Mouse (Mus musculus) kidney, adult 2 months (tissue): Measurements from ENCODE around the gene Doc2a. TPM values are rescaled to one million over a fixed set of nuclear protein-coding genes. Genes with fewer than 3 reads are reported as not detected.
A peak's percentile ranks its signal among the peaks of the same experiment; 100 is the strongest.

Experiments used
- DNase-seq: peaks from one replicate; pipeline ENCODE4 v3.0.0; 2021
- H3K27ac ChIP-seq: fragments of 200-500 bp; 2 replicates; pipeline ENCODE4 v1.5.1; 2012; ENCODE audit warnings: low read depth, low read length, control low read depth, inconsistent platforms; ENCODE audit not compliant: insufficient read depth
- H3K27me3 ChIP-seq: fragments of 200-500 bp; replicated peaks from 2 replicates; pipeline ENCODE4 v1.6.1; 2012; ENCODE audit warnings: mild to moderate bottlenecking, moderate library complexity, low read length, inconsistent platforms; ENCODE audit not compliant: control insufficient read depth, insufficient read depth
- H3K36me3 ChIP-seq: fragments of 200-500 bp; 2 replicates; pipeline ENCODE4 v1.6.1; 2012; ENCODE audit warnings: mild to moderate bottlenecking, moderate library complexity, low read length, inconsistent platforms; ENCODE audit not compliant: control insufficient read depth, insufficient read depth
- H3K4me1 ChIP-seq: fragments of 200-500 bp; 2 replicates; pipeline ENCODE4 v1.6.1; 2011; ENCODE audit warnings: low read length; ENCODE audit not compliant: control insufficient read depth, insufficient read depth
- H3K4me3 ChIP-seq: fragments of 200-500 bp; 2 replicates; pipeline ENCODE4 v1.5.1; 2011; ENCODE audit warnings: mild to moderate bottlenecking, low read depth, low read length, control low read depth; ENCODE audit not compliant: insufficient read depth
- CTCF ChIP-seq: fragments of 200-500 bp; conservative IDR thresholded peaks from 2 replicates; pipeline ENCODE4 v1.5.1; 2011; ENCODE audit warnings: low read depth, mild to moderate bottlenecking, control low read depth, low read length, moderate library complexity, mixed read lengths; ENCODE audit not compliant: insufficient read depth, insufficient read length
- POLR2A ChIP-seq: fragments of 200-500 bp; IDR thresholded peaks from one replicate; pipeline ENCODE4 v1.6.1; 2011; ENCODE audit warnings: low read depth, low read length, control low read depth
- WGBS: fragments of 180-500 bp; shearing (Covaris S2); methylation state at CpG from one replicate; pipeline ENCODE4 v1.1.7; 2018; 5-methylcytosine and 5-hydroxymethylcytosine counted together
- polyA plus RNA-seq: library from polyadenylated mRNA; depleted of rRNA; stranded (reverse); fragments of >200 nt; gene quantifications from 2 replicates; pipeline ENCODE4 v1.2.3, GENCODE M21; 2012

Doc2a gene
- polyA plus RNA-seq, 1 experiment, result 0.33 TPM

DNA sequence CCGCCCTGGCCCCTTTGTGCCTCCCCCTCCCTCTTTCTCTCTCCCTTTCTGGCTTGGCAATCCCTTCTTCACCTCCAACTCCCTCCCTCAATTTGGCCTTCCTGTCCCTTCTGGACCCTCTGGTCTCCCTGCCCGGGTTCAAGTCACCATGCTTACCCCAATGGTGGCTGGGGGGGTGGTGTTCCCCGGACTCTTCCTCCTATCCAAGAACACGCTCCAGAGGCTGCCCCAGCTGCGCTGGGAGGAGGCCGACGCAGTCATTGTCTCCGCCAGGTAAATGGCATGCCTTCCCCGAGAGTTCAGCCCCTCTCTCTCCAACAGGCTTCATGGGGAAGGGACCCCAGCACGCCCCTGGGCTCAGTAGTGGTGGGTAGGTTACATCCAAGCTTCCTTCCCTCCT lies 23.3 kb upstream of the Doc2a start:
- DNase-seq, result no peak
- no peaks in the 10 kb centered on the region for H3K4me1 ChIP-seq
- 34% methylated on average over 10 of the region's 10 CpGs for WGBS
- no peaks in the 10 kb centered on the region for H3K36me3 ChIP-seq
- H3K27me3 ChIP-seq, result no peaks in the 10 kb centered on the region
- no peak for TF ChIP-seq POLR2A
- TF ChIP-seq CTCF, result no peak
- no peak overlapping the region for H3K27ac ChIP-seq
- no peak overlapping the region for H3K4me3 ChIP-seq

DNA sequence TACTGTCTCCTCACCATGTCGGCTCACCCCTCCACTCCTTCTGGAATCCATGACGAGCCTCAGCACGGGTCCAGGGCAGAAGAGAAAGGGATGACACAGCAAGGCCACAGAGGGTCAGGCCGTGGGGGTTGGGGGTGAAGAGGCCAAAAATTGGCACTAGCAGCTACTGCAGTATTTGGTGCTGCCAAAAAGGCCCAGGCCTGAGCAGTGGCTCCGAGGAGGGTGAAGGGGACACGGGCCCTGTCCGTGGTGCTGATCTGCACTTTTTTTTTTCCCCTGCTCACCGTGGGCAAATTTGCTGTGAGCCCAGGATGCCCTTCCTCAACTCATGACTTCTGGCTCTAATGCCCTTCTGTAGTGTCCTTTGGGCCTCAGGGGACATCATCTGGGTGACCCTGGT lies 21.8 kb upstream of the Doc2a start:
- no peak for TF ChIP-seq POLR2A
- no peak for TF ChIP-seq CTCF
- H3K27ac ChIP-seq, result no peak overlapping the region
- H3K4me3 ChIP-seq, result no peak overlapping the region
- WGBS, result 28% methylated on average over 8 of the region's 8 CpGs
- no peaks in the 10 kb centered on the region for H3K36me3 ChIP-seq
- no peaks in the 10 kb centered on the region for H3K27me3 ChIP-seq
- H3K4me1 ChIP-seq, result no peaks in the 10 kb centered on the region
- no peak for DNase-seq

DNA sequence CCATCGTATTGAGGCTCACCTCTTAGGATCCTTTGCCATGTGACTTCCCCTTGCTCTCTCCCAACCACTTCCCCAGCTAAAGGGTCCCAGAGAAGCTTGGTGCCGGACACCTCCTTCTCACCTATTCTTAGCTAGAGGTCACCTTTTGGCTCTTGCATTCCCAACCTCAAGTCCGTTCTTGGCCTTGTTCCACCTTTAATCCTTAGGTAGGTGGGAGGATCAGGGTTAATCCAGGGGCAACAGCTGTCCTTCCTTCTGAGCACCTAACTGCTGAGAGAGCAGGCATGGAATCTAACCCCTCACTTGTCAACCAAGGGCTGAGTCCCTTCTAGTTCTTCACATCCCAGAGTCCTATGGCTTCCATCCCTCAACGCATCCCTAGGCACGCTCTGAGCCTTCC lies 21.3 kb upstream of the Doc2a start:
- 69% methylated on average over 5 of the region's 5 CpGs for WGBS
- TF ChIP-seq POLR2A, result no peak
- TF ChIP-seq CTCF, result no peak
- H3K4me3 ChIP-seq, result no peak overlapping the region
- no peak for DNase-seq
- no peaks in the 10 kb centered on the region for H3K36me3 ChIP-seq
- no peaks in the 10 kb centered on the region for H3K4me1 ChIP-seq
- no peaks in the 10 kb centered on the region for H3K27me3 ChIP-seq
- no peak overlapping the region for H3K27ac ChIP-seq

DNA sequence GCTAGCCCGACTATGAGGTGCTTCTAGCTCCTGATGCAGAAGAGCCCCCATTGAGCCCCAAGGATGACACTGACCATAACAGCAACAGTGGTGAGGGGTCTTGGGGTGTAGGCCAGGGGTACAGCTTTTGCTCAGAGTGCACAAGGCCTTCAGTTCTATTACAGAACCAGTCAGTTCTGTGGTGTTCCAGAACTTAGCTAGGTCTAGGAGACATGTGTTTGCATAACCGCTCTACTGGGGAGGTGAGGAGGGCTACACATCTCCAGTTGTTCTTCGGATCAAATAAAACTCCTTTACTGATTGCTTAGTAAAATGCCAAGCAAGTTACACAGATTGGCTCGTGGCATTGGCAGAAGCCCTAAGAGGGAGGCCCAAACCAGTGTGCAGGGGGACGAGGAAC lies 15.7 kb upstream of the Doc2a start, which contains the start of gene 4930451I11Rik:
Gene 4930451I11Rik (minus strand): TSS at position 101 of the 400 bp plus-strand sequence.
- no peak for DNase-seq
- peak within 1 kb of the TSS; percentile 57; the same call in 1 of the 2 replicates for H3K27ac ChIP-seq
- peaks cover 2% of the 10 kb centered on the region; the same call in 1 of the 2 replicates for H3K4me1 ChIP-seq
- H3K4me3 ChIP-seq, result peak within 1 kb of the TSS; percentile 41
- 55% methylated on average over 5 of the region's 5 CpGs for WGBS
- no peaks in the 10 kb centered on the region for H3K36me3 ChIP-seq
- TF ChIP-seq POLR2A, result no peak
- no peak for TF ChIP-seq CTCF
- no peaks in the 10 kb centered on the region for H3K27me3 ChIP-seq

DNA sequence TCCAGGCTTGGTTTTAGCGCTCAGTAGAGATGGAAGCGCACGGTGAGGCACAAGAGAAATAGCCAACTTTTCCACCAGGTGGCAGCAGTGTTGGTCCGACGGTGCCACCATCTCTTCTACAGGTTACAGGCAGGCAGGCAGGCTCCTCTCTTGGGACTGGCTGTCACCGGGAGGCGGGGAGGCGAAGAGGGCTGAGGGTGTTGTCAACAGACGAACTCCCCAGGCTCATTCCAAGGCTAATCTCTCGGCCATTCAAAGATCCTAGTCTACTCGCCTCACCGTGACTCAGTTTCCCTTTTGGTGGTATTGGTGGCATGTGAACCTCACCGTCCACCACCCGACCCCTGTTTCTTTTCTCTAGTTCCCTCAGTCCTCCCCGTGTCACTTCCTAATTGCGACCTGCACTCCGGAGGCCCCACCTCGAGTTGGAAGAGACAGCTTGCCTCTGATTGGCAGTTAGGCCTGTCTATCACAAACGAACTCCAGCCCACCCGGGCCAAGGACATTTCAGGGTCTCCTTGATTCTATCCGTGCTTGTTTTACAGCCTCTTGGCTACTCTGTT lies 15.1 kb upstream of the Doc2a start:
- H3K27ac ChIP-seq, result peak overlapping the region; percentile 57; the same call in 1 of the 2 replicates
- 1% methylated on average over 21 of the region's 21 CpGs for WGBS
- no peaks in the 10 kb centered on the region for H3K27me3 ChIP-seq
- TF ChIP-seq POLR2A, result no peak
- peak; percentile 93 for TF ChIP-seq CTCF
- peak overlapping the region; percentile 41 for H3K4me3 ChIP-seq
- H3K4me1 ChIP-seq, result peaks cover 4% of the 10 kb centered on the region; the same call in 1 of the 2 replicates
- no peaks in the 10 kb centered on the region for H3K36me3 ChIP-seq
- DNase-seq, result peak; percentile 87

DNA sequence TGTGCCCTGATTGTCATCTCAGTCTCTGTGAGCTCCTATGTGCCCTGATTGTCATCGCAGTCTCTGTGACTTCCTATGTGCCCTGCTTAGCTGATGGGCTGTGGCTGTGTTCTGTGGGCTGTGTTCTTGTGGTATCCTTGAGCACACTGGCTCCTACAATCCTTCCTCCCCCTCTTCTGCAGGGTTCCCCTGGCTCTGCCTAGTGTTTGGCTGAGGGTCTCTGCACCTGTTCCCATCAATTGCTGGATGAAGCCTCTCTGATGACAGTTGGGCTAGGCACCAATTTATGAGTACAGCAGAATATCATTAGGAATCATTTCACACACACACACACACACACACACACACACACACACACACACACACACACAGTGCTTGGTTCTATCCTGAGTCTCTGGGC lies 13.9 kb upstream of the Doc2a start:
- Histone ChIP-seq H3K4me1 (peaks cover 4% of the 10 kb centered on the region; the same call in 1 of the 2 replicates), H3K36me3 (no peaks in the 10 kb centered on the region), H3K27ac (no peak overlapping the region), H3K4me3 (no peak overlapping the region), H3K27me3 (no peaks in the 10 kb centered on the region)
- no peak for DNase-seq
- no peak for TF ChIP-seq POLR2A
- TF ChIP-seq CTCF, result no peak
- WGBS, result 97% methylated on average over 1 of the region's 1 CpGs

DNA sequence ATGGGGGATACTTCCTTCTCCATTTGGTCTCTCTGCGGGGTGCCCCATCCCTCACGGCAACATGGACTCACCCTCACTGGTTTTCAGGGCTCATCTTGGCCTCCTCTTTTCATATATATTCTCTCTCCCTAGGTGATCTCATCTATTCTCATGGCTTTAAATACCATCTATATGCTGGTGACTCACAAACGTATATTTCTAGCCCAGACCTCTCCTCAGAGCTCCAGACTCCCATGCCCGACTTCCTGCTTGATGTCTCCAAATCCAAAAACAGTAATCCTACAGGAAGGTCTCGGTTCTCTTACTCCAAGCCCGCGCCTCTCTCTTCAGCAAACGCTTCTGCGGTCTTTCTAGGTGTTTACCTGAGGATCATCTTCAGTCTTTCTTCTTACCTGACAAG lies 3.9 kb upstream of the Doc2a start:
- Histone ChIP-seq H3K27me3 (peaks cover 2% of the 10 kb centered on the region), H3K4me1 (no peaks in the 10 kb centered on the region), H3K27ac (no peak overlapping the region), H3K36me3 (no peaks in the 10 kb centered on the region), H3K4me3 (no peak overlapping the region)
- 83% methylated on average over 9 of the region's 9 CpGs for WGBS
- DNase-seq, result no peak
- no peak for TF ChIP-seq POLR2A
- TF ChIP-seq CTCF, result no peak

DNA sequence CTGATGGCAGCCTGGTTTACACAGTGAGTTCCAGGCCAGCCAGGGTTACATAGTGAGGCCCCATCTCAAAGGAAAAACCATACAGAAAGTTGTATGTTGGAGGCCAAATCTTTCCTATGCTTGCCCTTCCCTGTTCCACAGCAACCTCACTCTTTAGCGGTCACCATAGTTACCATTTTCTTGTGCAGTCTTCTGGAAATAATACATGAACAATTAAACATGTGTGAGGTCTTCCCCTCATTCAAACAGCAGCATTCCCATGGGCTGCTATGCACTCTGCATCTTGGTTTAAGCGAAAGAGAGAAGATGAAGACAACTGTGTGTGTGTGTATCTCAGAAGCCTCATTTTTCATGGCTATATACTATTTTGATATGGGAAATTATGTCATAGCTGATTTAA lies 1.7 kb upstream of the Doc2a start:
- H3K4me1 ChIP-seq, result no peaks in the 10 kb centered on the region
- peaks cover 3% of the 10 kb centered on the region for H3K27me3 ChIP-seq
- H3K4me3 ChIP-seq, result no peak overlapping the region
- no peak for DNase-seq
- WGBS, result 85% methylated on average over 2 of the region's 2 CpGs
- no peak overlapping the region for H3K27ac ChIP-seq
- no peak for TF ChIP-seq POLR2A
- TF ChIP-seq CTCF, result no peak
- H3K36me3 ChIP-seq, result no peaks in the 10 kb centered on the region
